Mouse (Mus musculus) olfactory bulb, adult 2 months (tissue): ENCODE results near the gene Card6.

Experiments
- CTCF ChIP-seq: fragments of 200-500 bp; IDR thresholded peaks from 2 replicates; pipeline ENCODE4 v1.5.1; 2012; ENCODE audit warnings: low read depth, mild to moderate bottlenecking, low read length, moderate library complexity; ENCODE audit not compliant: insufficient read depth
- POLR2A ChIP-seq: fragments of 200-500 bp; IDR thresholded peaks from 2 replicates; pipeline ENCODE4 v1.6.1; 2012; ENCODE audit warnings: mild to moderate bottlenecking, low read depth, low read length, moderate library complexity; ENCODE audit not compliant: insufficient read depth

GRCm38 (mm10) chr15:5138021-5138856, 29.9 kb upstream of the Card6 start:
- TF ChIP-seq POLR2A: no peak
- TF ChIP-seq CTCF: no peak
